Mouse (Mus musculus): ENCODE data around the gene B230217C12Rik. TPM values are rescaled to one million over a fixed set of nuclear protein-coding genes. Genes with fewer than 3 reads are reported as not detected.

Gene B230217C12Rik
- polyA plus RNA-seq, 1 experiment from 2014 or later, result 15.8 TPM

GRCm38 (mm10) chr11:97802495-97802894 is 38.1 kb upstream of the B230217C12Rik start:
- no peaks in the 10 kb centered on the region for H3K27me3 ChIP-seq (replicated peaks)
- H3K4me3 ChIP-seq, result no peak overlapping the region
- peaks cover 5% of the 10 kb centered on the region for H3K36me3 ChIP-seq
- H3K27ac ChIP-seq, result no peak overlapping the region
- no peak overlapping the region for H3K9ac ChIP-seq
- peak overlapping the region; percentile 84 for H3K4me2 ChIP-seq (replicated peaks)
- no peaks in the 10 kb centered on the region for H3K9me3 ChIP-seq
- WGBS, result 41% methylated on average over 6 of the region's 6 CpGs
- H3K4me1 ChIP-seq, result peaks cover 59% of the 10 kb centered on the region
- ATAC-seq (ENCODE audit: low FRiP score, low read depth), result no peak

- Histone ChIP-seq H3K27me3 (replicated peaks) (no peaks in the 10 kb centered on the region), H3K9ac (no peak overlapping the region), H3K4me2 (replicated peaks) (no peak overlapping the region), H3K36me3 (peaks cover 16% of the 10 kb centered on the region), H3K9me3 (no peaks in the 10 kb centered on the region), H3K4me3 (no peak overlapping the region), H3K27ac (no peak overlapping the region), H3K4me1 (peaks cover 72% of the 10 kb centered on the region)
- WGBS, result 83% methylated on average over 5 of the region's 5 CpGs
- ATAC-seq (ENCODE audit: low FRiP score, low read depth), result no peak
These were observed 36.7 kb upstream of the B230217C12Rik start for GRCm38 (mm10) chr11:97803847-97804246.

- Histone ChIP-seq H3K9me3 (no peaks in the 10 kb centered on the region), H3K27me3 (replicated peaks) (no peaks in the 10 kb centered on the region), H3K9ac (no peak overlapping the region), H3K4me2 (replicated peaks) (peak overlapping the region; percentile 47), H3K27ac (no peak overlapping the region), H3K4me3 (no peak overlapping the region), H3K36me3 (peaks cover 22% of the 10 kb centered on the region), H3K4me1 (peaks cover 79% of the 10 kb centered on the region)
- no peak for ATAC-seq (ENCODE audit: low FRiP score, low read depth)
- WGBS, result 31% methylated on average over 9 of the region's 9 CpGs
These were observed 35.5 kb upstream of the B230217C12Rik start for GRCm38 (mm10) chr11:97804841-97805661.

GRCm38 (mm10) chr11:97805662-97806612 is 34.6 kb upstream of the B230217C12Rik start:
- H3K27me3 ChIP-seq (replicated peaks), result no peaks in the 10 kb centered on the region
- no peaks in the 10 kb centered on the region for H3K9me3 ChIP-seq
- 0 out of 2 replicates have a peak overlapping the region, but pooled peaks have one; percentile 3 for H3K27ac ChIP-seq
- ATAC-seq (ENCODE audit: low FRiP score, low read depth), result peak; percentile 31; the same call in 1 of the 2 replicates
- peaks cover 22% of the 10 kb centered on the region for H3K36me3 ChIP-seq
- peaks cover 79% of the 10 kb centered on the region for H3K4me1 ChIP-seq
- H3K4me2 ChIP-seq (replicated peaks), result peak overlapping the region; percentile 47
- H3K9ac ChIP-seq, result no peak overlapping the region
- 52% methylated on average over 15 of the region's 15 CpGs for WGBS
- no peak overlapping the region for H3K4me3 ChIP-seq

GRCm38 (mm10) chr11:97806613-97806964 is 34.0 kb upstream of the B230217C12Rik start:
- H3K27ac ChIP-seq, result no peak overlapping the region
- H3K4me2 ChIP-seq (replicated peaks), result peak overlapping the region; percentile 47
- ATAC-seq (ENCODE audit: low FRiP score, low read depth), result no peak
- H3K9me3 ChIP-seq, result no peaks in the 10 kb centered on the region
- no peak overlapping the region for H3K9ac ChIP-seq
- peaks cover 79% of the 10 kb centered on the region for H3K4me1 ChIP-seq
- no peaks in the 10 kb centered on the region for H3K27me3 ChIP-seq (replicated peaks)
- 75% methylated on average over 7 of the region's 7 CpGs for WGBS
- no peak overlapping the region for H3K4me3 ChIP-seq
- H3K36me3 ChIP-seq, result peaks cover 22% of the 10 kb centered on the region

- peaks cover 79% of the 10 kb centered on the region for H3K4me1 ChIP-seq
- H3K9me3 ChIP-seq, result no peaks in the 10 kb centered on the region
- no peak overlapping the region for H3K9ac ChIP-seq
- H3K36me3 ChIP-seq, result peaks cover 22% of the 10 kb centered on the region
- ATAC-seq (ENCODE audit: low FRiP score, low read depth), result no peak
- no peak overlapping the region for H3K27ac ChIP-seq
- WGBS, result 52% methylated on average over 6 of the region's 6 CpGs
- H3K27me3 ChIP-seq (replicated peaks), result no peaks in the 10 kb centered on the region
- peak overlapping the region; percentile 25; the same call in 1 of the 2 replicates for H3K4me2 ChIP-seq (replicated peaks)
- no peak overlapping the region for H3K4me3 ChIP-seq
These were observed 33.0 kb upstream of the B230217C12Rik start for GRCm38 (mm10) chr11:97807626-97808025.

- Histone ChIP-seq H3K27ac (no peak overlapping the region), H3K36me3 (peaks cover 24% of the 10 kb centered on the region), H3K27me3 (replicated peaks) (no peaks in the 10 kb centered on the region), H3K4me3 (no peak overlapping the region), H3K4me1 (peaks cover 82% of the 10 kb centered on the region), H3K4me2 (replicated peaks) (peak overlapping the region; percentile 25; the same call in 1 of the 2 replicates), H3K9me3 (no peaks in the 10 kb centered on the region), H3K9ac (no peak overlapping the region)
- no peak for ATAC-seq (ENCODE audit: low FRiP score, low read depth)
- 75% methylated on average over 2 of the region's 2 CpGs for WGBS
These were observed 32.5 kb upstream of the B230217C12Rik start for GRCm38 (mm10) chr11:97808093-97808492.

- ATAC-seq (ENCODE audit: low FRiP score, low read depth), result no peak
- 48% methylated on average over 5 of the region's 5 CpGs for WGBS
These were observed 31.9 kb upstream of the B230217C12Rik start for GRCm38 (mm10) chr11:97808621-97809234.

GRCm38 (mm10) chr11:97809235-97810121 is 31.1 kb upstream of the B230217C12Rik start:
- ATAC-seq (ENCODE audit: low FRiP score, low read depth), result no peak
- 78% methylated on average over 7 of the region's 7 CpGs for WGBS

More at GRCm38 (mm10) chr11:97808621-97809234, 31.9 kb upstream of the B230217C12Rik start:
- Histone ChIP-seq H3K9me3 (no peaks in the 10 kb centered on the region), H3K27ac (peak overlapping the region; percentile 42; the same call in 1 of the 2 replicates), H3K9ac (no peak overlapping the region), H3K36me3 (peaks cover 29% of the 10 kb centered on the region), H3K4me1 (peaks cover 85% of the 10 kb centered on the region), H3K27me3 (replicated peaks) (no peaks in the 10 kb centered on the region), H3K4me2 (replicated peaks) (peak overlapping the region; percentile 25; the same call in 1 of the 2 replicates), H3K4me3 (no peak overlapping the region)

GRCm38 (mm10) chr11:97810356-97810755 is 30.2 kb upstream of the B230217C12Rik start:
- no peak overlapping the region for H3K27ac ChIP-seq
- no peak for ATAC-seq (ENCODE audit: low FRiP score, low read depth)
- peaks cover 38% of the 10 kb centered on the region for H3K36me3 ChIP-seq
- no peaks in the 10 kb centered on the region for H3K27me3 ChIP-seq (replicated peaks)
- H3K4me2 ChIP-seq (replicated peaks), result no peak overlapping the region
- no peak overlapping the region for H3K4me3 ChIP-seq
- peaks cover 69% of the 10 kb centered on the region for H3K4me1 ChIP-seq
- no peak overlapping the region for H3K9ac ChIP-seq
- no peaks in the 10 kb centered on the region for H3K9me3 ChIP-seq
- WGBS, result 91% methylated on average over 7 of the region's 7 CpGs

More at GRCm38 (mm10) chr11:97809235-97810121, 31.1 kb upstream of the B230217C12Rik start:
- Histone ChIP-seq H3K9ac (no peak overlapping the region), H3K4me2 (replicated peaks) (0 out of 2 replicates have a peak overlapping the region, but pooled peaks have one; percentile 25), H3K4me3 (no peak overlapping the region), H3K27me3 (replicated peaks) (no peaks in the 10 kb centered on the region), H3K4me1 (peaks cover 78% of the 10 kb centered on the region), H3K27ac (no peak overlapping the region), H3K36me3 (peaks cover 29% of the 10 kb centered on the region), H3K9me3 (no peaks in the 10 kb centered on the region)

GRCm38 (mm10) chr11:97810970-97811369 is 29.6 kb upstream of the B230217C12Rik start:
- no peak for ATAC-seq (ENCODE audit: low FRiP score, low read depth)
- WGBS, result 28% methylated on average over 3 of the region's 3 CpGs
- Histone ChIP-seq H3K27me3 (replicated peaks) (no peaks in the 10 kb centered on the region), H3K4me1 (peaks cover 63% of the 10 kb centered on the region), H3K4me3 (no peak overlapping the region), H3K9me3 (no peaks in the 10 kb centered on the region), H3K9ac (no peak overlapping the region), H3K36me3 (peaks cover 44% of the 10 kb centered on the region), H3K4me2 (replicated peaks) (no peak overlapping the region), H3K27ac (no peak overlapping the region)

Data from neural tube, embryonic 12.5 days (tissue).